Mouse (Mus musculus) frontal cortex, postnatal 25 days (tissue): ENCODE data around the gene Gm11115.

Experiments used
- DNase-seq, 2 experiments: peaks; one replicate each; pipeline ENCODE4 v3.0.0; 2022; ENCODE audit warnings: low spot score in 2 of 2

Gm11115 gene

GRCm38 (mm10) chr5:88153999-88154398 lies at the start of gene Gm11115:
Gene Gm11115 (minus strand): TSS chr5:88154099.
- DNase-seq = no peak

GRCm38 (mm10) chr5:88111430-88111829 lies 42.5 kb downstream of the Gm11115 start, which contains the start of gene Gm11116:
Gene Gm11116 (minus strand): TSS chr5:88111530.
- DNase-seq = no peak
